Mouse (Mus musculus) myocyte (in vitro differentiated cells): ENCODE data around the gene Map3k20. TPM values are rescaled to one million over a fixed set of nuclear protein-coding genes. Genes with fewer than 3 reads are reported as not detected.

ENCODE experiments used
- H3K27me3 ChIP-seq: one replicate; pipeline ENCODE4 v1.6.1; 2011; ENCODE audit not compliant: control insufficient read depth, insufficient read depth, insufficient read length
- H3K36me3 ChIP-seq: one replicate; pipeline ENCODE4 v1.6.1; 2011; ENCODE audit not compliant: control insufficient read depth, insufficient read depth
- H3K4me2 ChIP-seq: one replicate; pipeline ENCODE4 v1.6.1; 2011; ENCODE audit warnings: low read depth, control low read depth
- H3K4me3 ChIP-seq: one replicate; pipeline ENCODE4 v1.5.1; 2011; ENCODE audit warnings: mild to moderate bottlenecking, control low read depth, moderate library complexity
- H3K79me2 ChIP-seq: one replicate; pipeline ENCODE4 v1.6.1; 2011; ENCODE audit not compliant: control insufficient read depth, insufficient read depth
- H3ac ChIP-seq: one replicate; pipeline ENCODE4 v1.6.1; 2011; ENCODE audit not compliant: control insufficient read depth, insufficient read length
- CEBPB ChIP-seq: IDR thresholded peaks from 2 replicates; pipeline ENCODE4 v1.6.1; 2011; ENCODE audit warnings: mild to moderate bottlenecking, moderate library complexity; ENCODE audit not compliant: poor library complexity, insufficient read depth, severe bottlenecking
- E2F4 ChIP-seq: IDR thresholded peaks from one replicate; pipeline ENCODE4 v1.6.1; 2011; ENCODE audit warnings: mild to moderate bottlenecking, control low read depth, moderate library complexity; ENCODE audit not compliant: insufficient read depth
- MAX ChIP-seq: IDR thresholded peaks from one replicate; pipeline ENCODE4 v1.6.1; 2011; ENCODE audit warnings: low read depth, mild to moderate bottlenecking, control low read depth
- MYOD1 ChIP-seq, 3 experiments: IDR thresholded peaks; one replicate each; pipeline ENCODE4 v1.6.1; 2011; ENCODE audit warnings: control low read depth in 2 of 3, low read depth in 2 of 3, mild to moderate bottlenecking in 2 of 3, moderate library complexity in 1 of 3; ENCODE audit not compliant: insufficient read length in 2 of 3, control insufficient read depth in 1 of 3
- MYOG ChIP-seq, 3 experiments: IDR thresholded peaks; one replicate each; pipeline ENCODE4 v1.6.1; 2011; ENCODE audit warnings: control low read depth in 2 of 3, low read depth in 2 of 3, mild to moderate bottlenecking in 2 of 3; ENCODE audit not compliant: insufficient read length in 2 of 3, control insufficient read depth in 1 of 3, insufficient read depth in 1 of 3
- POLR2A ChIP-seq: IDR thresholded peaks from one replicate; pipeline ENCODE4 v1.6.1; 2011; ENCODE audit warnings: low read depth, mild to moderate bottlenecking, control low read depth, moderate library complexity; ENCODE audit not compliant: insufficient read length
- POLR2AphosphoS2 ChIP-seq: IDR thresholded peaks from one replicate; pipeline ENCODE4 v1.6.1; 2011; ENCODE audit warnings: low read depth, control low read depth; ENCODE audit not compliant: insufficient read length
- REST ChIP-seq: IDR thresholded peaks from one replicate; pipeline ENCODE4 v1.6.1; 2011; ENCODE audit warnings: mild to moderate bottlenecking, control low read depth, moderate library complexity; ENCODE audit not compliant: insufficient read depth, insufficient read length
- SRF ChIP-seq: IDR thresholded peaks from one replicate; pipeline ENCODE4 v1.6.1; 2011; ENCODE audit warnings: low read depth; ENCODE audit not compliant: control insufficient read depth, insufficient read length
- TCF12 ChIP-seq: IDR thresholded peaks from one replicate; pipeline ENCODE4 v1.6.1; 2011; ENCODE audit warnings: mild to moderate bottlenecking, control low read depth; ENCODE audit not compliant: poor library complexity, insufficient read depth, severe bottlenecking
- TCF3 ChIP-seq: IDR thresholded peaks from one replicate; pipeline ENCODE4 v1.6.1; 2011; ENCODE audit warnings: low read depth, control low read depth; ENCODE audit not compliant: insufficient read length
- USF1 ChIP-seq: IDR thresholded peaks from one replicate; pipeline ENCODE4 v1.6.1; 2011; ENCODE audit warnings: low read depth, mild to moderate bottlenecking, control low read depth, moderate library complexity
- polyA plus RNA-seq: library from polyadenylated mRNA; unstranded; fragments of >200 nt; fragmentation: generic; extraction: Trizol; gene quantifications from one replicate; pipeline ENCODE4 v1.2.1, GENCODE M21; 2012; ENCODE audit warnings: missing spikeins

Gene Map3k20
- polyA plus RNA-seq, 1 experiment, result 13.7 TPM

DNA sequence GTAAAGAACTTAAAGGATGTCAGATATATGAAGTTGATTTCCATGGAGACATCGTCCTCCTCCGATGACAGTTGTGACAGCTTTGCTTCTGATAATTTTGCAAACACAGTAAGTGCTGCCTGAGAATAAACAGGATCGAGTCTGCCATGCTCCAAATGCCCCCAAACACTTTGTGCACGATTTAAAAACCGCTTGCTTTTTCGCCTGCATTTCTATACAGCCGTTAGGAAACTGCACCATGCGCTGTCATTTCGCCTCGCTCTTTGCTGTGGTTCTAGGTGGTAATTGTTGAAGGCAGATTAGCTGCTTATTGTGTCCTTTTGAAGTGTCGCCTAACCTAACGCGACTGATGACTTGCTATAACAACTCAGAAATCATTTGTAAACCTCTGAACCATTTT is 193.5 kb downstream of the Map3k20 start:
- Histone ChIP-seq H3K4me3 (no peak overlapping the region), H3K79me2 (peaks cover 20% of the 10 kb centered on the region), H3K36me3 (peaks cover 12% of the 10 kb centered on the region), H3K27me3 (no peaks in the 10 kb centered on the region), H3K4me2 (no peak overlapping the region), H3ac (no peak overlapping the region)
- TF ChIP-seq POLR2A (no peak), CEBPB (no peak), TCF3 (no peak), MYOD1 (IDR thresholded peaks at IDR 0.05; ENCODE audit: control insufficient read depth in 1 of 3, insufficient read length in 2 of 3, low read depth in 2 of 3) (no peak), MYOG (IDR thresholded peaks at IDR 0.05; ENCODE audit: control insufficient read depth in 1 of 3, insufficient read depth in 1 of 3, insufficient read length in 2 of 3, low read depth in 2 of 3) (no peak), E2F4 (no peak), POLR2AphosphoS2 (no peak), USF1 (no peak), TCF12 (no peak), SRF (no peak), MAX (no peak), REST (no peak)

DNA sequence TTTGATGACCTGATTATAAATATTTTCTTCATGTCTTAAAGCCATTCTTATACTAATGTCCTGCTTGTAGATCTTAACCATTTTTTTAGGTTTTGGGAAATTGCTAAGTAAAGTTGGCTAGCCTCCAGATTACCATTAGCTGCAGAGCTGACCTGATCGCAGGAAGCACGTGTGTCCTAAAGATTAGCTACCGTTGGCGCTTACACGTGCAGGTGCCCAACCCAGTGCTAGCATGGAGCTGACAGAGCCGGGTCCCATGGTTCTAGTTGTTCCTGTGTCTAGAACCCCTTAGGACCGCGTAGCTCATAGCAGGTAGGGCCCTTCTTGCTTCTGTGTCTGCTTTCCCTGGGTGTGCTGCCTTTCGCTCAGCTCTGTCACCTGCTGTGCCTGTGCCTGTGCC is 194.4 kb downstream of the Map3k20 start:
- H3K36me3 ChIP-seq, result peaks cover 12% of the 10 kb centered on the region
- H3ac ChIP-seq, result no peak overlapping the region
- H3K4me3 ChIP-seq, result no peak overlapping the region
- TF ChIP-seq E2F4 (no peak), REST (no peak), TCF3 (no peak), POLR2AphosphoS2 (no peak)
- no peaks in the 10 kb centered on the region for H3K27me3 ChIP-seq
- no peak overlapping the region for H3K4me2 ChIP-seq
- H3K79me2 ChIP-seq, result peaks cover 20% of the 10 kb centered on the region

DNA sequence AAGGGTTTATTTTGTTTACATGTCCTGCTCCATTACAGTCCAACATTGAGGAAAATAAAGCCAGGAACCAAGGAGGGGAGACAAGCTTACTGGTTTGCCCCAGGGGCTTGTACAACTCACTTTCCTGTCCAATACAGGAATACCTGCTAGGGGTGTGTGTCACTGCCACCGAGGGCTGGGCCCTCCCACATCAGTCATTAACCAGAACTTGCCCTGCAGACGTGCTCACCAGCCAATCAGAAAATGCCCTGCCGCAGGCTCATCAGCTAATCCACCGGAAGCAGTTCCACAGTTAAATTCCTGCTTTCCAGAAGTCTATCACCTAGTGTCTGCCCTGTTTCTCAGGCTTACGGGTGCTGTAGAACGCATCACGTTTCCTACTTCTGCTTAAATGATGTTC is 206.2 kb downstream of the Map3k20 start:
- no peak for TF ChIP-seq MAX
- no peak for TF ChIP-seq CEBPB
- no peak for TF ChIP-seq TCF12
- TF ChIP-seq POLR2A, result no peak
- TF ChIP-seq MYOG (IDR thresholded peaks at IDR 0.05; ENCODE audit: control insufficient read depth in 1 of 3, insufficient read depth in 1 of 3, insufficient read length in 2 of 3, low read depth in 2 of 3), result no peak
- TF ChIP-seq E2F4, result no peak
- no peak for TF ChIP-seq POLR2AphosphoS2
- no peak for TF ChIP-seq USF1
- no peak for TF ChIP-seq MYOD1 (IDR thresholded peaks at IDR 0.05; ENCODE audit: control insufficient read depth in 1 of 3, insufficient read length in 2 of 3, low read depth in 2 of 3)
- no peak for TF ChIP-seq TCF3
- TF ChIP-seq SRF, result no peak
- TF ChIP-seq REST, result no peak
- H3ac ChIP-seq, result no peak overlapping the region
- H3K4me2 ChIP-seq, result no peak overlapping the region
- no peaks in the 10 kb centered on the region for H3K79me2 ChIP-seq
- peaks cover 7% of the 10 kb centered on the region for H3K27me3 ChIP-seq
- H3K4me3 ChIP-seq, result no peak overlapping the region
- no peaks in the 10 kb centered on the region for H3K36me3 ChIP-seq

Other genes starting within 250 kb of the Map3k20 start
- 5.1 TPM for gene Cdca7, start 190.5 kb downstream of the Map3k20 start, polyA plus RNA-seq